Mouse (Mus musculus) spleen, adult 2 months (tissue): ENCODE data around the gene Bag6.

ENCODE experiments used
- CTCF ChIP-seq: fragments of 200-500 bp; IDR thresholded peaks from 2 replicates; pipeline ENCODE4 v1.5.1; 2011; ENCODE audit warnings: mild to moderate bottlenecking, inconsistent platforms; ENCODE audit not compliant: insufficient read depth, insufficient read length, insufficient replicate concordance; ENCODE audit errors: extremely low read depth
- POLR2A ChIP-seq: fragments of 200-500 bp; IDR thresholded peaks from 2 replicates; pipeline ENCODE4 v1.6.1; 2011; ENCODE audit warnings: low read depth, low read length, inconsistent platforms

DNA sequence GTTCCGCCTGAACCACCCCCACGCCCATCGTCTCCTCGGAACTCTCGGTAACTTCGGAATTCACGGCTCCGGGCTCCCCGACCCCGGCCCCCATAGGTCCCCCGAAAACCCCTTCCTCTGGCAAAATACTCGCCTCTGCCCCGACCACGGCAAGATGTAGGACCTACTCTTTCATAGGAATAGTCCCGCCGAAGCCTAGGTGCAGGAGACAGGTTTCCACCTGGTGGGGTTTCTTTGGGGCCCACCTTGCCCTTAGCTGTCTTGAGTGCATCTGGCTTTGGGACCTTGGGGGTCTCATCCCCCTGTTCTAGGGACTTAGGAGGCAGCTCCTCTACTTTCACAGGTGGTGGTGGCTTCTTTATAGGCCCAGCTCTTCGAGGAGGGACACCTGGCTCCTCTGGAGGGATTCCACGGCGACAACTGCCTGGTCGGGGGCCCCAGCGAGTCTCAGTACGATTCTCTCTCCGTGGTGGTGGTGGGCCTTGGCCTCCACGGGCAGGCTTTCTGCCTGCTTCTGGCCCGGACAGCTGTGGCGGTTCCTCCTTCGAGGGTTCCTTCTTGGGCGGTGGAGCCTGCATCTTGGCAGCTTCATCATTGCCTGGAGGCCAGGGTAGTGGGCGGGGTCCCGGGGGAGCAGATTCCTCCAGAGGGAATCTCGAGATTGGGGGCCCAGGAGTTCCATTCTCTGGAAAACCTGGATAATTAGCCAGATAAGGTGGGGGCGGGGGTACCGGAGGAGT, 21.7 kb downstream of the Bag6 start:
- TF ChIP-seq CTCF (no peak), POLR2A (no peak)
